Comparison of ENCODE assay signal across 18 mouse cellular contexts in the genomic region with DNA sequence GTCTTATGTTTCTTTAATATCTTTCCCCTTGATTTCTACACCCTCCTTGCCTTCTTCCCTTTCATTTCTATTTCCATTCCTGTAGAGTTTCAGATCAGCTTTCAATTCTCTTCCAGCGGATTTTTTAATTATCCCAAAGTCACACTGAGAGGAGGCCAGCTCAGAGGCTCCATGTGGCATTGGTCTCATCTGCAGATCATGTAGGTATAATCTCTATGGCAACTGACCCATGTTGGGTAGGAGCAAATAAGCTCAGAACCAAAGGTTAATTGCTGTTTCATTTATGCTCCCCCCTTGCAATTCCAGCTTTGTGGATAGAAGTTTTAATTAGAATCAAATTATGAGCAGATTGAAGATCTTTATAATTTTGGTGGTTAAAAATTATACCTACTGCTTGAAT.
"Had no signal": no experiment of that assay in that cellular context is flagged by ENCODE, and none has a peak within 500 bp of the region (broad histone marks: within the 10 kb centered on the region; RNA-seq: fewer than 3 reads in every experiment).

No protein-coding gene starts in this region.

- H3K4me1 ChIP-seq: liver, embryonic 15.5 days; lung, embryonic 15.5 days; megakaryocyte, embryonic 14.5 days; midbrain, embryonic 13.5 days; neural tube, embryonic 12.5 days; stomach, embryonic 15.5 days had no signal

- H3K27me3 ChIP-seq: liver, embryonic 15.5 days; lung, embryonic 15.5 days; megakaryocyte, embryonic 14.5 days; midbrain, embryonic 13.5 days; neural tube, embryonic 12.5 days; stomach, embryonic 15.5 days had no signal

- H3K4me3 ChIP-seq: liver, embryonic 15.5 days; lung, embryonic 15.5 days; megakaryocyte, embryonic 14.5 days; midbrain, embryonic 13.5 days; neural tube, embryonic 12.5 days; stomach, embryonic 15.5 days had no signal

- H3K4me2 ChIP-seq: liver, embryonic 15.5 days; lung, embryonic 15.5 days; midbrain, embryonic 13.5 days; neural tube, embryonic 12.5 days; stomach, embryonic 15.5 days had no signal

- H3K36me3 ChIP-seq: liver, embryonic 15.5 days; lung, embryonic 15.5 days; midbrain, embryonic 13.5 days; neural tube, embryonic 12.5 days; stomach, embryonic 15.5 days had no signal

- H3K9me3 ChIP-seq: lung, embryonic 15.5 days; neural tube, embryonic 12.5 days; stomach, embryonic 15.5 days had no signal

- ATAC-seq: liver, postnatal 0 days; lung, postnatal 0 days; midbrain, embryonic 13.5 days; midbrain, embryonic 16.5 days had no signal

- H3K9ac ChIP-seq: liver, embryonic 15.5 days; liver, postnatal 0 days; lung, embryonic 15.5 days; midbrain, embryonic 13.5 days; neural tube, embryonic 12.5 days; stomach, embryonic 15.5 days had no signal

- DNase-seq: liver, postnatal 0 days; lung, adult 2 months; lung, postnatal 14 days; lung, postnatal 36 days; right cerebral cortex, postnatal 14 days; thymus, adult 2 months; thymus, postnatal 25 days; thymus, postnatal 4 days had no signal

- H3K27ac ChIP-seq: liver, embryonic 15.5 days; lung, embryonic 15.5 days; macrophage; midbrain, embryonic 13.5 days; neural tube, embryonic 12.5 days; stomach, embryonic 15.5 days; stomach, postnatal 0 days had no signal
